Mouse (Mus musculus) heart, postnatal 10 days (tissue): ENCODE results near the gene Clpsl2. TPM values are rescaled to one million over a fixed set of nuclear protein-coding genes. Genes with fewer than 3 reads are reported as not detected.
"Not testable (repeated sequence)": the region's sequence is repeated elsewhere in the genome, so short reads cannot be mapped to it uniquely, and the experiment has no call there.

Source experiments
- DNase-seq, 2 experiments: peaks; one replicate each; pipeline ENCODE4 v3.0.0; 2021
- intact Hi-C: fragments of 180-260 bp; cut with DNase I; formaldehyde crosslinking; loops from one replicate; pipeline ENCODE4 v1.15.1; 2025
- total RNA-seq, 2 experiments: library from RNA; stranded (reverse); gene quantifications; 2 replicates each; pipeline ENCODE4 v1.2.3; 2021

Gene Clpsl2
- total RNA-seq, 2 experiments from 2014 or later, result not detected

- DNase-seq, result peak; percentile 73 to 84
- intact Hi-C loops, result no loop called here
Observed at GRCm38 (mm10) chr17:28553040-28553793, 4.0 kb downstream of the Clpsl2 start.

- intact Hi-C loops, result not testable (repeated sequence)
Observed at GRCm38 (mm10) chr17:28554021-28554420, 4.8 kb downstream of the Clpsl2 start.

GRCm38 (mm10) chr17:28556635-28557396, 7.6 kb downstream of the Clpsl2 start:
- intact Hi-C loops, result no loop called here
- DNase-seq, result no peak

More at GRCm38 (mm10) chr17:28554021-28554420, 4.8 kb downstream of the Clpsl2 start:
- DNase-seq, result not testable (repeated sequence)

- no peak for DNase-seq
- intact Hi-C loops, result no loop called here
Observed at GRCm38 (mm10) chr17:28557772-28558171, 8.6 kb downstream of the Clpsl2 start.

GRCm38 (mm10) chr17:28560598-28560997, 11.4 kb downstream of the Clpsl2 start, which contains the start of gene Clps:
TSS of gene Clps (minus strand) at chr17:28560766.
- intact Hi-C loops, result no loop called here
- no peak for DNase-seq

- intact Hi-C loops, result no loop called here
- DNase-seq, result no peak
Observed at GRCm38 (mm10) chr17:28561613-28562012, 12.4 kb downstream of the Clpsl2 start.

- no peak for DNase-seq
- intact Hi-C loops, result no loop called here
Observed at GRCm38 (mm10) chr17:28565181-28565580, 16.0 kb downstream of the Clpsl2 start.

GRCm38 (mm10) chr17:28567541-28567940, 18.3 kb downstream of the Clpsl2 start:
- DNase-seq, result no peak
- intact Hi-C loops, result no loop called here

GRCm38 (mm10) chr17:28571868-28572267, 22.7 kb downstream of the Clpsl2 start:
- intact Hi-C loops, result no loop called here
- DNase-seq, result no peak

GRCm38 (mm10) chr17:28572521-28572920, 23.3 kb downstream of the Clpsl2 start:
- DNase-seq, result no peak
- intact Hi-C loops, result no loop called here

GRCm38 (mm10) chr17:28572941-28573340, 23.7 kb downstream of the Clpsl2 start:
- DNase-seq, result no peak

GRCm38 (mm10) chr17:28575244-28576125, 26.3 kb downstream of the Clpsl2 start, which contains the start of gene Lhfpl5:
TSS of gene Lhfpl5 (plus strand) at chr17:28575641.
- DNase-seq, result peak; percentile 39 to 60
- intact Hi-C loops, result no loop called here

More at GRCm38 (mm10) chr17:28572941-28573340, 23.7 kb downstream of the Clpsl2 start:
- intact Hi-C loops, result no loop called here

- intact Hi-C loops, result no loop called here
- peak; percentile 75 to 84 for DNase-seq
Observed at GRCm38 (mm10) chr17:28580396-28580795, 31.2 kb downstream of the Clpsl2 start.

- DNase-seq, result no peak
- intact Hi-C loops, result no loop called here
Observed at GRCm38 (mm10) chr17:28581056-28581455, 31.8 kb downstream of the Clpsl2 start.

- intact Hi-C loops, result no loop called here
- DNase-seq, result no peak
Observed at GRCm38 (mm10) chr17:28586509-28586908, 37.3 kb downstream of the Clpsl2 start.

- intact Hi-C loops, result no loop called here
Observed at GRCm38 (mm10) chr17:28588591-28588990, 39.4 kb downstream of the Clpsl2 start.

GRCm38 (mm10) chr17:28590596-28590995, 41.4 kb downstream of the Clpsl2 start:
- DNase-seq, result no peak
- intact Hi-C loops, result no loop called here

More at GRCm38 (mm10) chr17:28588591-28588990, 39.4 kb downstream of the Clpsl2 start:
- DNase-seq, result no peak

- intact Hi-C loops, result no loop called here
- peak; percentile 78 to 82 for DNase-seq
Observed at GRCm38 (mm10) chr17:28591476-28591875, 42.3 kb downstream of the Clpsl2 start.

- intact Hi-C loops, result loop anchor here (1.0 to 2.0 kb wide), 2 partner anchors 28 to 55 kb away; no protein-coding TSS in a partner anchor
- peak; percentile 69 to 83 for DNase-seq
Observed at GRCm38 (mm10) chr17:28592998-28593397, 43.8 kb downstream of the Clpsl2 start.

- no peak for DNase-seq
- intact Hi-C loops, result loop anchor here (1.0 to 2.0 kb wide), 2 partner anchors 27 to 54 kb away; no protein-coding TSS in a partner anchor
Observed at GRCm38 (mm10) chr17:28593965-28594364, 44.8 kb downstream of the Clpsl2 start.
